Mouse (Mus musculus): ENCODE data around the gene E2f2.
A peak's percentile ranks its signal among the peaks of the same experiment; 100 is the strongest.

Gene E2f2

DNA sequence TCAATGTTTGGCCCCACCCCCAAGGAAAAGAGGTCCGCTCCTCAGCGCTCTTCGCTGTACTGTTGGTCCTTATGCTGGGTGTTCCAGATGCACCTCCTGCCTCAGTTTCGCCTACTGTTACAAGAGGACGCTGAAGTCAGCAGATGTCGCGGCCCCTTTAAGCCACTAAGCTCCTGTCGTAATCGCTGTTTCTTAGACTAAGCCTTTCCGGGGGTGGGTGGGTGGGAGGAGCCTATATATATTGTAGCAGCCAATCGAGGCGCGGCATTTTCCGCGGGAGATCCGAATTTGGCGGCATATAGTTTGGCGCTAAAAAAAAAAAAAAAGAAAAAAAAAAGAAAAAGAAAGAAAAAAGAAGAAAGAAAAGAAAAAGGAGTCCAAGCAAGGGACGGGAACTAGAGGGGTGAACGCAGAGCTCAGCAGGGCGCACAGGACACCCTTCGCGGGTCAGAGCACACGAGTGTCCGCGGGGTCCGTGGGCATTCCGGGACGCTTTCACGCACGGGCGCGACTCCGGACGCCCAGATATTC, at the start of gene E2f2:
Gene E2f2 (plus strand): TSS at position 384 of the 531 bp plus-strand sequence.
- DNase-seq (ENCODE audit: low spot score in 2 of 2): peak; percentile 59 to 75

DNA sequence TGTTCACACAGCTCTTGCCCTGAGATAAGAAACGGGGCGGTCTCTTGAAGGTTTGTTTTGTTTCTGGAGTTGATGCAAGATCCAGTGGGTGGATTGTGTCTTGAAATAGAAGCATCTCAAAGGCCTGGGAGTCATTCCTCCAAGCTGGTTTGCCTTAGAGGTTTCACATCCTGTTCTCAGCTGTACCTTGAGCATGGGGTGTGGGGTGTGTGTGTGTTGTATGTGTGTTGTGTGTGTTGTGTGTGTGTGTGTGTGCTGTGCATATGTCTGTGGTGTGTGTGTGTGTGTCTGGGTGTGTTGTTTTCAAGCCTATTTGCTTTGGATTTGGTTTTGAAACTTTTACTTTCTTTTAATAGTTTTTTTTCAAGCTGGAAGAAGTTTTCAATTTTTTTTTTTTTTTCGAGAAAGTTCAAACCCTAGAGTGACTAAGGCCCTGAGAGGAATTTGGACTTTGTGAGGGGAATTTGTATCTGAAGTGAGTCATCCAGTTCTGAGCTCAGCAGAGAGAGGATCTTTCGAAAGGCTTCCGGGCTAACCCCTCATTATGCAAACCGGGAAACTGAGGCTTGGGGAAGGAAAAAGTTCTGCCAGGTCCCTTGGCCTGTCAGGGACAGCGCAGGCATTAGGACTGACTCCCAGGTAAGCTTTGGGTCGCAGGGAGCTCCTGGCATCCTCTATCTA, 48.9 kb upstream of the E2f2 start:
- no peak for DNase-seq (ENCODE audit: low spot score in 2 of 2)

DNA sequence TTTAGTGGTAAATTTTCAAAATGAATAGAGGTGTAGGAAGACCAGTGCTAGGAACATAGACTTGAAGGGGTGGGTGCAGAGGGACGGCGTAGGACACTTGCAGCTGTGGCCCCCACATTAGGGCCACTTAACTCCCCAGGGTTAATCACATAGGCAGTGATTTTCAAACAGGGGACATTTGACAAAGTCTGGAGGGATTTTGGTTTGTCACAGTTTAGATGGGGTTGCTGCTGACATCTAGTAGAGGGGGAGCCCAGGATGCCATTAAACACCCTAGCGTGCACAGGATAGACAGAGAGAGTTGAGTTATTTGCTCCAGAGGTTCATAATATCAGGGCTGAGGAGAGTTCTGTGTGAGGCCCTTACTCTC, 48.4 kb upstream of the E2f2 start:
- no peak for DNase-seq (ENCODE audit: low spot score in 2 of 2)

DNA sequence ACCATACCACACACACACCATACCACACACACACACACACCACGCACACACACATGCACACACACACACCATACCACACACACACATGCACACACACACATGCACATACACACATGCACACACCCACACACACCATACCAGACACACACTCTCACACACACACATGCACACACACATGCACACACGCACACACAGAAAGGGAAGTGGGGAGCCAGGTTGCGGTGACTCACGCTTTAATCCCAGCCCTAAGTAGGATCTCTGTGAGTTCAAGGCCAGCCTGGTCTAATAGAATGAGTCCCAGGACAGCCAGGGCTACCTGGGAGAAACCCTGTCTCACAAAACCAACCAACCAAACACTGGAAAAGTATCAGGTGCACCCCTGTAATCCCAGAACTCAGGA, 47.6 kb upstream of the E2f2 start:
- no peak for DNase-seq (ENCODE audit: low spot score in 2 of 2)

DNA sequence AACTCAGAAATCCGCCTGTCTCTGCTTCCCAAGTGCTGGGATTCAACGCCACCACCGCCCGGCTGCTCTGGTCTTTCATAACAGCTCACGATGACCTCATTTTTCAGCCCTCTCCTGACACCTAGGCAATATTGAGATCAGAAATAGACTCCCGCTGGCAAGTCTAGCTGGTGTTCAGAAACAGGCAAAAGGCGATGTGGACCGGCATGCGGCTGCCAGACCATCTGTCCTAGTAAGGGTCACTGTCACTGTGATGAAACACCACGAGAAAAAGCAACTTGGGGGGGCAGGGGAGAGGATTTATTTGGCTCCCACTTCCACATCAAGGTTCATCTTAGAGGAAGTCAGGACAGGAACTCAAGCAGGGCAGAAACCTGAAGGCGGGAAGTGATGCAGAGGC, 46.7 kb upstream of the E2f2 start:
- no peak for DNase-seq (ENCODE audit: low spot score in 2 of 2)

DNA sequence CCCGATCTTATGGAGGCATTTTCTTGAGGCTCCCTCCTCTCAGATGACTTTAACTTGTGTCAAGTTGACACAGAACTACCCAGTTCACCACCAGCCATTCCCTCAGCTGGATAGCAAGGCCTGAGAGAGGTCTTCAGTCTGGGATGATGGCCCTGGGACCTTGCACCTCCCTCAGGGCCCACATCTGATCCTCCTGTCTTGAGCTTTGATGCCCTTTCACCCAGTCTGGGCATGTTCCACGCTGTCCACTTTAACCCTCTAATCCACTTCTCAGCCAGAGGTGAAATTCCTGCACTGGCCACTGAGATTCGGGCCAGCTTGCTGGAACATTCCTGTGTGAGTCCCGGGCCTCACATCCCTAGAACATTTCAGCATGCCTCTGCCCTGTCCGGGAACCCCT, 46.2 kb upstream of the E2f2 start:
- DNase-seq (ENCODE audit: low spot score in 2 of 2): no peak

DNA sequence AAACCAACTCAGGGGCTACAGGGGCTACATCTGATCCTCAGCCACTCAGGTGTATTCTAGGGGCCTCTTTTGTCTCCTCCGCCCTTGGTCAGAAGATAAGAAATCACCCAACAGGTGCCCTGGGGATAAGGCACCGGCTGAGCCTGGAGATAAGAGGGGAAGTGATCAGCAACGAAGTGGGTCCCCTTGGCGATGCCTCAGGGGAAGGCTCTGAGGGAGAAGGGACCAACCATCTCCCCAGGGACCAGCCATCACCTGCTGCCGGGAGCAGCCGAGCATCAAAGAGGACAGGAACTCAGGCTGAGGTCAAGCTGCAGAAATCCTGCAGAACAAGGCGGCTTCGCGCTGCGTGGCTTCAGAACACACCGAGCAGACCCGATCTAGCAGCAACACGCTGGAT, 44.5 kb upstream of the E2f2 start:
- peak in 1 of 2 experiments; percentile 29 for DNase-seq (ENCODE audit: low spot score in 2 of 2)

DNA sequence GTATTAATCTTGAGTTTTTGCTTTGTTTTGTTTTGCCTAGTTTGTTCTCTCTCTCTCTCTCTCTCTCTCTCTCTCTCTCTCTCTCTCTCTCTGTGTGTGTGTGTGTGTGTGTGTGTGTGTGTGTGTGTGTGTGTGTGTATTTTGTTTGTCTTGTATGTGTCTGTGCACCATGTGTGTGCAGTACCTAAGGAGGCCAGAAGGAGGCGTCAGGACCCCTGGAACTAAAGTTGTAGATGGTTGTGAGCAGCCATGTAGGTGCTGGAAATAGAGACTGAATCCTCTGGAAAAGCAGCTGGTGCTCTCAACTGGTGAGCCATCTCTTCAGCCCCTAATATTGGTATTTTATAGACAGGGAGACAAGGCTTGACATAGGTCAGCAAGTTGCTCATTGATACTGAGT, 42.4 kb upstream of the E2f2 start:
- no peak for DNase-seq (ENCODE audit: low spot score in 2 of 2)

DNA sequence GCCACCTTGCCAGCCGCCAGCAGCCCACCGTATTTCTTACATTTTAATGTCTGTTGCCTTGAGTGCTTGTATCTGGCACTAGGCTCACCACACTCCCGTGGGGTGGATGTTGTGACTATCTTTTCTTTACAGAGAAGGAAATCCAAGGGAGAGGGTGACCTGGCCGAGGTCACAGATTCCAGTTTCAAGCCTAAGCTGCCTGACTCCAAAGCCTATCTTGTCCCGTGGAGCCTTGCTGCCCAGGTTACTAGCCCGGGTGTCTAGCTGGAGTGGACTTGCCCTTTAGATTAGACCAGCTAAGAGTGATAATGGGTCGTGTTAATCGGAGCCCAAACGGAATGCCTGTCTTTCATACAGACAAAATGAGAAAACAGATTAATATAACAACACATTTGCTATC, 38.4 kb upstream of the E2f2 start:
- no peak for DNase-seq (ENCODE audit: low spot score in 2 of 2)

DNA sequence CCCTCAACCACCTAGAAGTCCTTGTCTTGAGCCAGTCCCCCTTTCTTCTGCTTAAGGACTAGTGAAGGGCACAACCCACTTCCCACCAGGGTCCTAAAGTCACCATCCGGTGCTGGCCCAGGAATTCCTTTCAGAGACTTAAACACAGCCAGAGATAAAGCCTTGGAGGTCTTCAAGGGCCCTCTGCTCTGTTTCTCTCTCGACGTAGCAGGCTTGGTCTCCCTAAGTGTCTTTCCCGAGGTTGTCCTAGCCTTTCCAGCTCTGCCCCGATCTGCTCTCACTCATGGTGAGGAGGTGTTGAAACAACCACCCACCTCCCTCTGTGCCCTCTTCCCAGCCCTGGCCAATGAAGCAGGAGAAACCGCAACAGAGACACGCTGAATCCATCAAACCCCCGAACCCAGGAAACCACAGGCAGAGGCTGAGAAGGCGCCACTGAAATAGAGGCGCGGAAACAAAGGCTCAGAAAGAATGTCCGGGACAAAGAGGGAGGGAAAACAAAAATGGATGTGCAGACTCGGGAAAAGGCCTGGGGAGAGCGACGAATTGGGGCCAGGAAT, 37.7 kb upstream of the E2f2 start:
- DNase-seq (ENCODE audit: low spot score in 2 of 2): no peak

DNA sequence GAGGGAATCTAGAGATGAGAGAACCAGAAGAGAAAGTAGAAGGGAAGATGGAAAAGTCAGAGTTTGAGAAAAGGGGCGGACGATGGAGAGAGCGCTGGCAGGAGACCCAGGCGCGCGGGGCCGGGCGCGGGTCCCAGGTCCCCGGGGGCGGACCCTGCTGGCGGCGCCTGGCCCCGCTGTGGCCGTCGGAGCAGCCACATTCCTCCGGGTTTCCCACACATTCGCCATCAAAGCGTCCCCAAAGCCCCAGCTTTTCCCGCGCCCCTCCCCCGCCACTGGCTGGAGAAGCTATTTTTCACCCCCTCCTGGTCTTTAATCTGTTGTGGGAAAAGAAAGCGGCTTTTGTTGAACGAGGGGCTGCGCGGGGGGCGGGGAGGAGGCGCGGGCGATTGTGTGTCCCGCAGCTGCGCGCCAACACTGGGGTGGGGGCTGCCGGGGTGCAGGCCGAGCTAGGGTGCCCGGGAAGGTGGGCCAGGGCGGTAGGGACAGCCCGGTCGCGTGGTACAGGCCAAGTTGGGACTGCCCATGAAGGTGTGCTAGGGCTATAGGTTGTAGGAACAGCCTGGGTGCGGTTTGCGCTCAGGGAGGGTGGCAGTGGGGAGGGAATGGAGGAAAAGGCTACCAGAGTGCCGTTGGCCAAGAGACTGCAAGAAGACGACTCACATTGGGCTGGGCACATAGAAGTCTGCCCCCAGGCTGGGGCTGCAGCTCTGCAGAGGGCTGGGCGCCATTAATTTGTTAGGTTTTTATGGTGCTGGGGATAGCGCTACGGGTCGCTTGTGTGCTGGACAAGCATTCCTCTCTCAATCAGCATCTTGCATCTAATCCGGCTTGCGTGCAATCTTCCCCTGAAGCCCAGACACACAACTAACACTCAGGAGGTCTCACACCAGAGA, 37.0 kb upstream of the E2f2 start:
- no peak for DNase-seq (ENCODE audit: low spot score in 2 of 2)

DNA sequence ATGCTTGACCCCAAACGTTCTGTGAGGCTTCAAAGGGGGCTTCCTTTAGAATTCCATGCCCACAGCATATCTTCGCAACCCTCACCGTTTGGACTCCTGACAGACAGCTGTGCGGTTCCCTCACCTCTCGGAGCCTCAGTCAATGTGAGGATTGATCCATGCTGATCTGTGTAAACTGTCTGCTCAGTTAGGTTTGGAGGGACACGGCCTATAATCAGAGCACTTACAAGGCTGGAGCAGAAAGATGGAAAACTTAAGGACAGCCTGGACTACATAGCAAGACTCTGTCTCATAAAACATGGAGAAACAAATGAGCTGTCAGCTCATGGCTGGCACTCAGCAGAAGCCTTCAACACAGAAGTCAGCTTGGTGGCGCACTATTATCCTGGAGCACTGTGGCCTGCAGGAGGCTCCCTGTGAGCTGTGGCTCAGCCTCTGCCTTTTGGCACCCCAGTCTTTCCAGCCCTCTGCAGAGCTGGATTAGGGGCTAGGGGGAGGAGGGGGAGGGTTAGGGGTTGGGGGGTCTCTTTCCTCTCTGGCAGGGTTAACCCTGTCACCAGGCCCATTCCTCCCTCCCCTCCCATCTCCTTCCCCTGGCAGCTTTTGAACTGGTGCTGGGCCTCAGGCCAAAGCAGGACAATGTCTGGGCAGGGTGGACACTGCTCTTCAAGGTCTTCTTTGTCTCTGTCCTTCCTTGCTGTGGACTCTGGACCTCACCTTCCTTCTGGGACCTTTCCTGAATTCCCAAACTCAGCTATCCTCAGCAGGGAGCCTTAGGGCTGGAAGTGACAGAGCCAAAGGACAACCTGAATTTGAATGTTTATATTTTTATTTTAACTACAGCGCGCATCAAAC, 36.1 kb upstream of the E2f2 start:
- DNase-seq (ENCODE audit: low spot score in 2 of 2): no peak

DNA sequence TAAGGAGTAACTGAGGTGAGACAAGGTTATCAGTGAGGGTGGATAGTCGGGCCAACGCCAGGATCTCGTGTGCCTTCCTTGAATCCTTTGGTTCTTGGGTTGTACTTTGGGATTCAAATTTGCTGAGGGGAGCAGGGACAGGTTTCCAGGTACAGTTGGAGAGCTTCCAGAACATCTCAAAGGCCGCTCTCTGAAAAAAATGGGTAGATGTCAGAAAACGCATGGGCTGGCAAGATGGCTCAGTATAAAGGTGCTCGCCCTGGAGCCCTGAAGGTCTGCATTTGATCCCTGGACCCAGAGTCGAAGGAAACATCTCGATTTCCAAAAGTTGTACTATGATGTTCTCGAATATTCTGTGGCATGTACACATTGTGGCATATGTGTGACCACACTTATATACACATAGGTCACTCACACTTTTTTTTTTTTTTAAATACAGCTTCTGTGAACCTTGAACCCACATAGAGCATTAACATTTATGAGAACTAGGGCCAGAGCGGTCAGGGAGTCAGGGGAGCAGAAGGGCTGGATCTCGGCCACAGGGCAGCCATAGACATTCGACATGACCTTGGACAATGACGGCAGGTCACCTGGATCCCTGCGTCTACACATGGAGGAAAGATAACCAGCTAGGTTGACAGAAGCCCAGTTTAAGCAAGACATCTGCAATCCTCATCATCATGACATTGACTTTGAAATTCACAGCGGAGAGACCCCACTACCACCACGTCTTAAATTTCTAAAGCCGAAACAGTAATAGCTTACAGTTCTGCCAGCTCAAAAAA, 32.7 kb upstream of the E2f2 start:
- no peak for DNase-seq (ENCODE audit: low spot score in 2 of 2)

DNA sequence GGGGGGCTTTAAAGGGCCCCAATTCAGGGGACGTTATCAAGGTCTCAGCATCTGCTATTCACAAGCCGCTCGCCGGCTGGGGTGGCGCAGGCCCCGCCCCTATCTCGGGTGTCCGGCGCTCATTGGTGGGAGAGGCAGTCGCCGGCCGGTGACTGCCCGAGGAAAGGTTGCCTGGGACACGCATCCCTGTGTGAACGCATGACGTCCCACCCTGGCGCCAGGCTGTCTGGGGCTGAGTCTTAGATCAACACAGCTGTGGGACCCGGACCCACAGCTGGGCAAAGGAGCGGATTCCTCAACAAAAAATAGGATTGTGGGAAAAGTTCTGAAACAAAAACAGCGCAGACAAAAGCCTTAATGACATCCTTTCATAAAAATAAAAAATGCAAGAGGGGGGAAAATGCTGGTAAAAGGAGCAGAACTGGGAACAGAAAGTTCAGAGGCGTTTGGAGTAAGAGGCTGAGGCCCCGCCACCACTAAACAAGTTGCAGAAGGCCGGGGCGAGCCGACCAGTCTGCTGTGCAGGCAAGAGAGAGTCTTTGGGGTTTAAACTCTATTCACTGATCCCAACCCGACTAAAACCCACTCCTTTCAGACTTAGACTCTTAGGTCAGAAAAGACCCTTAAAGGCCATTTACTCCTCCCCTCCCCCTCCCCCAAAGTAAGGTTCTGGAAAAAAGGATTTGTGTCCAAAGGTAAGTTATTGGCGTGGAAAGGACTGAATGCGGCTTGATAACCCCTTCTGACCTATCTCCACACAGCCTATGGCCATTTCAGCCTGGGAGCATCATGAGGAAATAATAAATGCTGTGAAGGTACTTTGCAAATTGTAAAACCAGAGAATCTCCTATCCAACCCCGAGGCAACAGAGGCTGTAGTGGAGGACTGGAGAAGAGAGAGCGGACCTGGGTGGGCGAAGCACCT, 31.6 kb upstream of the E2f2 start:
- DNase-seq (ENCODE audit: low spot score in 2 of 2): peak; percentile 41 to 62

DNA sequence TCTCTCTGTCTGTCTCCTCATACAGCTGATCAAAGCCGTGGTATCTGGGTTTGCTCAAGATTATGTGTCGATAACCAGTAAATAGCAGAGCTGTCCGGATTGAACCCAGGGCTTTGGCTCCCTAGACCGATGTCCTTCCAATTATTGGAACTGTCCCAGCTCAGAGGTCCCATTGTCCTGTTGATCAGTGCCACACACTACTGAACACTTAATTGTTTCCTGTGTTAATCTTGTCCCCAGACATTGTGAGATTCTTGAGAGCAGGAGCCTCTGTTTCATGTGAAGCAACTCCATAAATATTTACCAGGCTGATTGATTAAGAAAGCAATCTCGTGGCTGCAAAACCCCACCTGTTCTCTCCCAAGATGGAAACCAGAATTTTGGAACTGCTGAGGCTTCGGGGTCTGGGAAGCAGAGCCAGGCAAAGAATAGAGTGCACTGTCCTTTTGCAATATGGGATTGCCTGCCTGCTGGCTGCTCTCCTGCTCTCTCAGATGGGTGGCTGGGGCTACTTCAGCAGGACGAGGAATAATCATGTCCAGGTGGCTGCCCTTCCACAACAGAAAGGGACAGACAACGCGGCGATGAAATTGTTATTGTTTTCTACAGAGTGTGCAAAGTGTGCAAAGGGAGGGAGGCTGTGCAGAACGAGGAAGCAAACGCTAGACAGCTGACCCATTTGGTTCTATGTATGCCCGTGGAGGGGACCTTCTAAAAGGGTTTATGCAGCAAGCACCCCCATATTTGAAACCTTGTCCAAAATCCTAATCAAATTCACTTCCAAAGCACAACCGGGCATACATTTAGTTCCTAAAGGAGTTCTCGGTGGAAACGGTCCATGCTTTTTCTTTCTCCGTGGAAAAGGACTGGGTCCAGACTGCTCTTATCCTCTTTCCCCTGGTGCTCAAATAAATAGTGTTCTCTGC, 29.7 kb upstream of the E2f2 start:
- DNase-seq (ENCODE audit: low spot score in 2 of 2): no peak

DNA sequence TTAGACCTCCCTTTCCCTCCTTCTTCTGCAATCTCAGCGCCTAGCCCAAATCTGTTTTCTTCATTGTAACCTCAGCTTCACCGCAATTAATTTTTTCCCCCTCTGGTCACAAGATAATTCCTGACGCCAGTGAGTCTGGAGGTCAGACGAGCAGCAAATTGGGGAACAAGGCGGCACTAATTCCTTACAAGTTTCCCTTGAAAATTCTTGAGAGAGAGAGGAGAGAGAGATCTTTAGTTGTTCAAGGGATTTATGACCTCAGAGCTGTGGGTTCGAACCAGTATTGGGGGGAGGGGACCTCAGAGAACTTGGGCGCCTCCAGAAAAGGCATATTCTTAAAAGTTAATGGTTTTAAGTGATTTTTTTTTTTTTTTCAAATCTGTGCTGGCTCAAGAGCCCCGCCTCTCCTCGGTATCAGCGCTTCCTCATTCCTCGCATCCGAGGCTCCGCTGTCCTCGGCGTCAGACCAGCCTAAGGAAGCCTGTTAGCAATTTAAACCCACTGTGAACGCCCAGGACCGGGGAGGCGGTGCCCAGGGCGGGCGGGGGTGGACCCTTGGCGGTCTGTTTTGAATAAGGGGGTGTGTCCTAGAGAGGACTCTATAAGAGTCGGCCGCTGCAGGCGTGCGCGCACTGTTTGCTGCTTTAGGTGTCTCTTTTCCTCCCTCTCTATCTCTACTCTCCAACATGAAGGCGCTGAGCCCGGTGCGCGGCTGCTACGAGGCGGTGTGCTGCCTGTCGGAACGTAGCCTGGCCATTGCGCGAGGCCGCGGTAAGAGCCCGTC, 28.8 kb upstream of the E2f2 start, which contains the start of gene Id3:
Gene Id3 (plus strand): TSS at position 305 of the 784 bp plus-strand sequence.
- DNase-seq (ENCODE audit: low spot score in 2 of 2): peak; percentile 72 to 80

DNA sequence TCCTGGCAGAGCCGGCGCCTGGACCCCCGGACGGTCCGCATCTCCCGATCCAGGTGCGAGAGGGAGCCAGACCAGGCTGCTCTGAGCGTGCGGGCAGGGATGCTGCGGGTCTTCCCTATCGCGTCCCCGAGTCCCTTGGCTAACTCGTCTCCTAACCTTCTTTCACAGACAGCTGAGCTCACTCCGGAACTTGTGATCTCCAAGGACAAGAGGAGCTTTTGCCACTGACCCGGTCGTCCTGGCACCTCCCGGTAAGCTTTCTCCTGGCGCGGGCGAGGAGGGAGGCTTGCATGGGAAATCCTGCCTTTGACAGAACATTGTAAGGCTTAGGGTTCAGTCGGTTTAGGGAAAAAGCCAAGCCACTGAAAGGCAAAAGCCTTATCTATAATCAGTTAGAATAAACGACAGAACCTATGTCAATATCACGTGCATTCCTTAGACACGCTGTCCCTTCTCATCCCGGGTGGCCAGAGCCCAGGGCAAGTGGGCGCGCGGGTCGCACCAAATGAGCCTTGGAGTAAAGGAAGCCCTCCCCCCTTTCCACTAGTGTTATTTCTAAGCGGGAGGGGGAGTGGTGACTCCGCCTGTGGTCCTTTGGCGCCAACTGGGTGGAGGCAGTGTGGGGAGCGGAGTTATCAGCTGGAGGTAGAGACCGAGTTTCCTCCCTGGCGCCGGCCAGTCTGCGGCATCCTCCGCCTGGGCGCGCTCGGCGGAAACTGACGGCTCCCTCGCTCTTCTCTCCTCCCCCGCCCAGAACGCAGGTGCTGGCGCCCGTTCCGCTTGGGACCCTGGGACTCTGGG, 27.9 kb upstream of the E2f2 start:
- peak; percentile 52 to 59 for DNase-seq (ENCODE audit: low spot score in 2 of 2)
